Mouse (Mus musculus): Measurements from ENCODE around the gene Dbh.

DNA sequence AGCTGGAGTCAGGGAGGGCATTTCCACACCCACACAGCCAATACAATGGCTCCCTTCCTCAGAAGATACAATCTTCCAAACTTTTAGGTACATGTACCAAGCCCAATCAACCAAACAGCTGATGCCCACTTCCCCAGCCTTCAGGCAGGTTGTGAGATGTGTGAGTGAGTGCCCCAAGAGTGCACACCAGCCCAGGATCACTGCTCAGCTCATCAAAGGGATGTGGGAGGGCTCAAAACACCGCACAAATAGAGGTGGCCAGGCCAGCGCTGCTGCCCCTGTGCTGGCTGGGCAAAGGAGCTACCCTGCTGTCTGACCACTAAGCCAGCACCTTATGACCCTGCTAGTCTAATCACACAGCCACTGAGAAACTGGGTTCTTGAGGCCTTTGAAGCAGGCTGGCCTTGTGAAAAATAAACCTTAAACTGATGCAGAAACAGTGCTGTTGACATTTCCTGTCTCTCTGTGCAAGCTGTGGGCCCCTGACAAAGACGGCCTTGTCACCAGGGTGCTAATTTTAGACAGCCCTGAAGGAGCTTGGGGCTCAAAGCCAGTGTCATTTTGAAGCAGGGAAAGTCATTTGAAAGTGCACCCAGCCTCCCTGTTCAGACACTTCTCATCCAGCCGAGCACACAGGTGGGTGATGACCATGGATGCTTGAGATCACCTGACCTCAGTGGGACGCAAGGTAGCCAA is 33.7 kb downstream of the Dbh start:
- TF ChIP-seq POLR2A (IDR thresholded peaks at IDR 0.05; ENCODE audit: borderline replicate concordance, insufficient read depth, low read length) (no peak), CTCF (IDR thresholded peaks at IDR 0.05; ENCODE audit: borderline replicate concordance, insufficient read depth, low read depth, low read length) (no peak)
